Mouse (Mus musculus) myocyte (in vitro differentiated cells): ENCODE results near the gene Grik4.

Experiments
- CEBPB ChIP-seq: IDR thresholded peaks from 2 replicates; pipeline ENCODE4 v1.6.1; 2011; ENCODE audit warnings: mild to moderate bottlenecking, moderate library complexity; ENCODE audit not compliant: poor library complexity, insufficient read depth, severe bottlenecking
- POLR2A ChIP-seq: IDR thresholded peaks from one replicate; pipeline ENCODE4 v1.6.1; 2011; ENCODE audit warnings: low read depth, mild to moderate bottlenecking, control low read depth, moderate library complexity; ENCODE audit not compliant: insufficient read length
- POLR2AphosphoS2 ChIP-seq: IDR thresholded peaks from one replicate; pipeline ENCODE4 v1.6.1; 2011; ENCODE audit warnings: low read depth, control low read depth; ENCODE audit not compliant: insufficient read length

DNA sequence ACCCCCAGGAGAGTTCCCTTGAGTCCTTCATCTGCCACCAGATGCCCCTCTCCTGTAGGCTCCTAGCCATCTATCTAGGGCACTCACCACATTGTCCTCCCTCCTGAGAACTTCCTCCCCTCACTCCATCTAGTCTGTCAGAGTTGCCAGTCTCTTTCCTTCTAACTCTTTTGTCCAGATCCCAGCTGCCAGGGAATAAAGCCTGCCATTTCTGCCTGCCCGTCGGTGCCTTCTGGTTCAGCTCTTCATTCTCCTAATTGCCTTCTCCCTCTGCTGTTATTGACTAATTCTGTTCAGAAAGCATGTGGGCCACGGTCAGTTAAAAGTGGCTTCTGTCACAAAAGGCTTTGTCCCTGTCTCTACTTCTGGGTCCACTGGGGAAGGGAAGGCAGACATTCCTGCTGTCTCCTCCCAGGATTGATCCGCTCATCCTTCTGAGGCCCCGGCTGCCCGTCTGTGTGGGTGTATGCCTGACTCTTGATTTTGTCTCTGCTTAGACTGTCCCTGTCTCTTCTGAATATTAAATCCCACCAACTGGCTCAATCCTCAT lies 318.0 kb downstream of the Grik4 start:
- no peak for TF ChIP-seq POLR2A
- no peak for TF ChIP-seq POLR2AphosphoS2
- TF ChIP-seq CEBPB, result no peak
